Mouse (Mus musculus) E14TG2a.4 (cell line): ENCODE measurements around the gene Wif1.

Experiments
- CTCF ChIP-seq: conservative IDR thresholded peaks from 2 replicates; pipeline ENCODE4 v1.5.1; 2014; ENCODE audit warnings: low read length
- NANOG ChIP-seq: IDR thresholded peaks from 2 replicates; pipeline ENCODE4 v1.6.1; 2014; ENCODE audit warnings: borderline replicate concordance, low read length, mixed read lengths
- POU5F1 ChIP-seq: IDR thresholded peaks from 2 replicates; pipeline ENCODE4 v1.6.1; 2014; ENCODE audit warnings: low read length, borderline replicate concordance

DNA sequence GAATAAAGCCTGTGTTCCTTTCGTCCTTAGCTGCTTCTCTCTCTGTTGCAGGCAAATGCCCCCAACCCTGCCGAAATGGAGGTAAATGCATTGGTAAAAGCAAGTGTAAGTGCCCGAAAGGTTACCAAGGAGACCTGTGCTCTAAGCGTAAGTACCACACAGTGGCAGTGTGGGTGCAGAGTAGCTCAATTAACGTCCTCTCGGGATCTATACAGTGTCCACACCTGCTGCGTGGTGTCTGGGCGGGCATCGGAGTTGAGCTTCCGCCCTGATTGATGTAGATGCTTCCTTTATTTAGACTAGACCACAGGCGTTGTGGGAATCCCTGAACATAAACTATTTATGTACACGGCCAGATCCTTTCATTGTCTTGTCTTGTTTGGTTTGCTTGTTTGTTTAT is 62.2 kb downstream of the Wif1 start:
- no peak for TF ChIP-seq CTCF
- no peak for TF ChIP-seq NANOG
- no peak for TF ChIP-seq POU5F1
